Mouse (Mus musculus) left cerebral cortex, adult 8-10 months (tissue): Measurements from ENCODE around the gene Uba1. TPM values are rescaled to one million over a fixed set of nuclear protein-coding genes. Genes with fewer than 3 reads are reported as not detected.
"Not testable (repeated sequence)": the region's sequence is repeated elsewhere in the genome, so short reads cannot be mapped to it uniquely, and the experiment has no call there.

Experiments
- DNase-seq, 2 experiments: peaks; one replicate each; pipeline ENCODE4 v3.0.0; 2022; ENCODE audit warnings: low spot score in 2 of 2
- total RNA-seq, 4 experiments: library from RNA; stranded (reverse); gene quantifications; 2 replicates each; pipeline ENCODE4 v1.2.4; 2022

Gene Uba1
- total RNA-seq, 4 experiments from 2014 or later: 334 to 390 (median 365) TPM

DNA sequence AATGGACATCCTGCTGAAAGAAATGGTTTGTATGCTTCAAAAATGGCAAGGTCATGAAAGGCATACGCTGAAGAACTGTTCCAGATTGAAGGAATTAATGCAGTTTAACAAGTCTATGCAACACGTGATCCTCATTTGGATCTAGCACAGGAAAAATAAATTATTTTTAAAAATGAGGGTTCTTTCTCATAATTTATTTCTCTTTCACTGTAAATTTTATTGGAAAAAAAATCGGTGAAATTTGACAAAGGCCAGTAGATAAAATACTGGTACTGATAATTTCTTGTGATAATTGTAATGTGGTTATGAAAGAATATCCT, 46.9 kb downstream of the Uba1 start:
- DNase-seq: no peak

DNA sequence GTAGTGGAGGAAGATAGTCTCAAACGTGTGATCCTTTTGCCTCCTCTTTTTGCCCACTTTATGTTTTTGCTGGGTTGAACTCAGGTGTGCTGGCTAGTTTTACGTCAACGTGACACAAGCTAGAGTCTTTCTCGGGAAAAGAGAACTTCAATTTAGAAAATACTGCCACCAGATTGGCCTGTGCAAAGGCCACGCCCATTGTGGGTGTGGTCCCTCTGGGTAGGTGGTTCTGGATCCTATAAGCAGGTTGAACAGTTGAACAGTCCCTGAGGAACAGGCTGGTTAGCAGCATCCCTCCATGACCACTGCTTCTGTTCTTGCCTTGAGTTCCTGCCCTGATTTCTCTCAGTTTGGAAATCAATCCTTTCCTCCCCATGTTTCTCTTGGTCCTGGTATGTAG, 70.6 kb downstream of the Uba1 start:
- DNase-seq: no peak

DNA sequence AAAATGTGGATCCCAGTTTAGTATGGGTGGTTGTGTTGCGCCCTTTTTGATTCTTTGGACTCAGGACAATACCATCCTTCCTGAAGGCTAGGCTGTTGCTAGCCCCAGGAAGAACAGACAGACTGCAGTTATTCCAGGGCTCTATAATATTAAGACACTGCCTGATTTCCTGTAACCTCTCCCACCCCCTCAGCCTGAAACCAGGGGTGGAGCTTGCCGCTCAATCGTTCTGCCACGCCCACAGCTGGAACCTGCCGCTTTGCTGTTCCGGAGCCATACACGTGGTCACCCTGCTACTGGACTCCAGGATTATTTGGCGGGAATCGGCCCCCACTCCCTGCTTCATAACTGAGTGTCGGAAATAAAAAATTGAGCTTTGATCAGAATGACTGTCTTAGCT, 71.9 kb downstream of the Uba1 start:
- DNase-seq: not testable (repeated sequence)

Other genes with a start within 250 kb of the Uba1 start
- 1 to 10 TPM; 6.3 to 8.9 (median 6.7) TPM for gene Jade3, start 232.6 kb upstream of the Uba1 start, total RNA-seq
- under 1 TPM in 3 of 4 experiments, not detected in 1; 0.22 to 0.46 (median 0.38) TPM for gene Rgn, start 108.5 kb upstream of the Uba1 start, total RNA-seq
- gene Rbm10, start 40.8 kb upstream of the Uba1 start, total RNA-seq: 10 to 100 TPM; 38.5 to 42.3 (median 40.2) TPM
- gene Ndufb11, start 40.7 kb upstream of the Uba1 start, total RNA-seq: 100 to 1,000 TPM; 135 to 153 (median 146) TPM
- gene Cdk16, start 29.6 kb downstream of the Uba1 start, total RNA-seq: 100 to 1,000 TPM; 227 to 241 (median 232) TPM
- 100 to 1,000 TPM; 115 to 130 (median 124) TPM for gene Usp11, start 45.6 kb downstream of the Uba1 start, total RNA-seq
- 100 to 1,000 TPM; 178 to 196 (median 190) TPM for gene Araf, start 139.5 kb downstream of the Uba1 start, total RNA-seq
- gene Timp1, start 211.8 kb downstream of the Uba1 start, total RNA-seq: 1 to 10 TPM in 2 of 4 experiments, under 1 TPM in 2; 0.41 to 2.4 (median 1.0) TPM